Mouse (Mus musculus): ENCODE measurements around the gene Slc12a1. TPM values are rescaled to one million over a fixed set of nuclear protein-coding genes. Genes with fewer than 3 reads are reported as not detected.

Gene Slc12a1
- polyA plus RNA-seq, 1 experiment from 2014 or later = 0.08 TPM

DNA sequence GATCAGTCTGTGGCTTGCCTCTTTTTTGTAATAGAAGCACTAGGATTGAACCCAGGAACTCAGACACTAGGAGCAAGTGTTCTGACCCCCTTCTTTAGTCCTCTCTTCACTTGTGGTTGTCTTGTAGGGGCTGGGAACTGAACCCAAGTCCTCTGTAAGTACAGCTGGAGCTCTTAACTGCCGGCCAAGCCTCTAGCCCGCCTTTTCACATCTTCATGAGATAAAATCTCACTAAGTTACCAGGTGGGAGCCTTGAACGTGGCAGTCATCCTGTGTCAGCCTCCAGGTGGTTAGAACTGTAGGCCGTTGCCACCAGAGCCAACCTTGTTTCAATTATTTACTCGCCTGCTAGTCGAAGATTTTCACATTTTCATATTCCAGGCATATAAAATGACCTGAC is 101.4 kb downstream of the Slc12a1 start:
- DNase-seq (ENCODE audit: low spot score) = peak; percentile 15

GRCm38 (mm10) chr2:125254630-125255029 is 102.3 kb downstream of the Slc12a1 start:
- DNase-seq (ENCODE audit: low spot score) = no peak

DNA sequence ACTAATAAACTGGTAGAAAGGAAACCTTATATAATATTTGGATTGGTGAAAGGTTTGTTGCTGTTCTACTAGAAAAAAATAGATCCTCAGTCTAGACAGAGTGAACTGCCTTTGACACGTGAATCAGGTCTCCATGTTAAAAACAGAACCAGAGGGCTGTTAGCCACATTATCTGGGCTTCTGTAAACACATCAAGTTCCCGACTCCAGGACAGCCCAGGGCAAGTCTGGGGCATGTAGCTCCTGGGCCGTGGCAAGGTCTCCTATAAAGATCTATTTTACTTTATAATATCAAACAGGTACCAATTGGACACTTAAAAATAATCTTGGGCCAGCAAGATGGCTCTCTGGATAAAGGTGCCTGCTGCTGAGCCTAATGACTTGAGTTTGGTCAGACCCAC is 103.6 kb downstream of the Slc12a1 start:
- DNase-seq (ENCODE audit: low spot score) = no peak

GRCm38 (mm10) chr2:125259230-125260120 is 107.2 kb downstream of the Slc12a1 start:
- DNase-seq (ENCODE audit: low spot score) = peak; percentile 38

- no peak for DNase-seq (ENCODE audit: low spot score)
Observed at GRCm38 (mm10) chr2:125260326-125260725, 108.0 kb downstream of the Slc12a1 start.

- DNase-seq (ENCODE audit: low spot score) = no peak
Observed at GRCm38 (mm10) chr2:125263056-125263455, 110.8 kb downstream of the Slc12a1 start.

DNA sequence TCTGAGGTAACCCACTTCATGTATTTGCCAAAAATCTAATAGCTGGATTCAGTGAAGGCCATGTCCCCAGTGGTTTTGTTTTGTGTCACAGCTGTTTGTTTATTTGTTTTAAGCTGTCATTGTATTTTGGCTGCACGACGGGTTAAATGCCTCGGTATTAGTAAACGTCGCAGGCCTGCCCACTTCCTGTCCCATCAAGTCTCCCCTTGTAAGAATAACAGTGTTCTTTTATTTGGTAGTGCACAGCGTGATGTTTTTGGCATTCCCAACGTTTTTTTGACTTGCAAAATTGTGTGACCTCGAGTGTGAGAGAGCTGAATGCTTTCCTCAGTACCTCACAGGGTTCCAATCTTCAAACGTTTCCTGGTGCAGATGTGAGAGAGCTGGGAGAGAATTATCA is 111.4 kb downstream of the Slc12a1 start:
- no peak for DNase-seq (ENCODE audit: low spot score)

DNA sequence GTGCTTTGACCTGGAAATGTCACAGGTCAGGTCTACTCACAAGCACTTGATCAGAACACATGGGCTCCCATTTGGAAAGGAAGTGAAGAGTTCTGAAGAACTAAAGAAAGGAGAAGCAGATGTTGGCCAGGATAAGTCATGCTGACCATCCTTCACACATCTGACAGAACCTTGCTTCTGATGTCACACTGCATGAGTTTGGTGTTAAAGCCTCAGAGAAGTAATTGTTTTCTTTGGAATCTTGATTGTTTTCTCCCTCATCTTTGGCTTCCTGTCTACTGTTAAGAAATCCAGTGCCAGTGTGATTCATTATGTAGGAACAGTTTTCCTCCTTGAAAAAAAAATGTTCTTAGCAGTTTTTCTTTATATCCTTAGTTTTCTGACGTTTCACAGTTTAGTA is 116.6 kb downstream of the Slc12a1 start:
- DNase-seq (ENCODE audit: low spot score) = no peak

- no peak for DNase-seq (ENCODE audit: low spot score)
Observed at GRCm38 (mm10) chr2:125275617-125276016, 123.3 kb downstream of the Slc12a1 start.

DNA sequence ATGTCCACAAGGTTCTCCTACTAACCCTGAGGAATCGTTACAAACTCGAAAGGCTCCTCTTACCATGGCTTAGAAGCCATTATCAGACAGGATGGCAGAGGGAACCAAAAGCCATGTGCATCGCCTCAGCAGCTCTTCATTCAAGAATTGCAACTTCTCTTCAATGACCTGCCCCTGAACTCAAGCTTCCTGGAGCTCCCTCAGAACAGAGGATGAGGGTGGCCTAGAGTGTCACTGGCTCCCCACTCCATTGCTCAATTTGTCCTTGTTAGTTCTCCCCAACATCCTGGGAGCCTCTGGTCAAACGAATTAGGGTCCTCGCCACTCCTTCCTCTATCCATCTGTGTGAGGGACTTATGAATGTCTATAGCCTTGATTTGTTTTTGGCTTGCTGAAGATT is 124.4 kb downstream of the Slc12a1 start:
- no peak for DNase-seq (ENCODE audit: low spot score)

DNA sequence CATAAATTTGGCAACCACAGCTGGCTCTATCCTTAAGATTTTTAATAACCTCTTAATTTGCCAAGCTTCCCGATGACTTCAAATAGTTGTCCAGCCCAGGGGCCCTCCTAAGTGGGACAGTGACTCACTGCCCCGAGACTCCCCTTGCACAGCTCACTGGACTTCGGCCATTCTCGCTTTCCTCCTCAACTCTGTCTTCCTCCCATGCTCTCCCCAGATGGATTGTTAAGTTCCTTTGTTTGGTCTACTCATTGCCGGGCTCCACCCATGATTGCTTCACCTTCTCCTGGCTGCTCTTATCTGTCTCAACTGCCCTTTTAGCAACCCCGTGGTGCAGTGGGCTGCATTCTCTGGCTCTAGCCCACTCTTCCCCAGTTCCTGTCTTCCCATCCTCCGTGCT is 126.2 kb downstream of the Slc12a1 start:
- DNase-seq (ENCODE audit: low spot score) = no peak

Other genes starting within 250 kb of the Slc12a1 start
- 0.80 and 1.3 TPM in 2 replicates for gene Slc24a5, start 84.4 kb upstream of the Slc12a1 start, polyA plus RNA-seq (2015; fragmentation: Nextera tagmentation; extraction: Ambion mirVana)
- gene Myef2, start 28.8 kb upstream of the Slc12a1 start, polyA plus RNA-seq (2015; fragmentation: Nextera tagmentation; extraction: Ambion mirVana) = 64.9 and 65.6 TPM in 2 replicates
- gene Ctxn2, start 15.8 kb upstream of the Slc12a1 start, polyA plus RNA-seq (2015; fragmentation: Nextera tagmentation; extraction: Ambion mirVana) = not detected in 2 replicates
- 384 and 399 TPM in 2 replicates for gene Dut, start 94.7 kb downstream of the Slc12a1 start, polyA plus RNA-seq (2015; fragmentation: Nextera tagmentation; extraction: Ambion mirVana)